Mouse (Mus musculus) E14TG2a.4 (cell line): ENCODE measurements around the gene Rnf13.

ENCODE experiments used
- CTCF ChIP-seq: conservative IDR thresholded peaks from 2 replicates; pipeline ENCODE4 v1.5.1; 2014; ENCODE audit warnings: low read length
- NANOG ChIP-seq: IDR thresholded peaks from 2 replicates; pipeline ENCODE4 v1.6.1; 2014; ENCODE audit warnings: borderline replicate concordance, low read length, mixed read lengths
- POU5F1 ChIP-seq: IDR thresholded peaks from 2 replicates; pipeline ENCODE4 v1.6.1; 2014; ENCODE audit warnings: low read length, borderline replicate concordance

GRCm38 (mm10) chr3:57789005-57789962, 53.4 kb downstream of the Rnf13 start:
- TF ChIP-seq CTCF (no peak), NANOG (no peak), POU5F1 (no peak)
